Mouse (Mus musculus) G1E (cell line): ENCODE results near the gene Selenoi. TPM values are rescaled to one million over a fixed set of nuclear protein-coding genes. Genes with fewer than 3 reads are reported as not detected.

Source experiments
- ATAC-seq: 2 replicates; pipeline ENCODE4 v1.8.0; 2016; ENCODE audit warnings: mild to moderate bottlenecking; ENCODE audit not compliant: insufficient number of reproducible peaks, poor library complexity, low FRiP score, severe bottlenecking; ENCODE audit errors: extremely low read depth
- DNase-seq: peaks from one replicate; pipeline ENCODE4 v3.0.0; 2012; ENCODE audit warnings: low spot score
- H3K27me3 ChIP-seq: 2 replicates; pipeline ENCODE4 v1.6.1; 2012; ENCODE audit warnings: mild to moderate bottlenecking, low read length, inconsistent platforms; ENCODE audit not compliant: insufficient read depth
- H3K36me3 ChIP-seq: replicated peaks from 2 replicates; pipeline ENCODE3; 2012; ENCODE audit warnings: mild to moderate bottlenecking, inconsistent platforms
- H3K4me1 ChIP-seq: 2 replicates; pipeline ENCODE4 v1.6.1; 2012; ENCODE audit warnings: low read depth, low read length, inconsistent platforms, mixed read lengths; ENCODE audit not compliant: insufficient read depth
- H3K4me3 ChIP-seq: 2 replicates; pipeline ENCODE4 v1.5.1; 2012; ENCODE audit warnings: low read depth, mild to moderate bottlenecking, inconsistent platforms, low read length, moderate library complexity, mixed read lengths
- H3K9me3 ChIP-seq: replicated peaks from 2 replicates; pipeline ENCODE4 v1.6.1; 2012; ENCODE audit warnings: inconsistent platforms
- CTCF ChIP-seq: IDR thresholded peaks from 2 replicates; pipeline ENCODE4 v1.5.1; 2012; ENCODE audit warnings: low read depth, low read length, inconsistent platforms, mixed read lengths
- GATA1 ChIP-seq: IDR thresholded peaks from 2 replicates; pipeline ENCODE4 v1.6.1; 2012; ENCODE audit warnings: borderline replicate concordance, low read length, inconsistent platforms, mixed read lengths
- GATA2 ChIP-seq: IDR thresholded peaks from 2 replicates; pipeline ENCODE4 v1.6.1; 2012; ENCODE audit warnings: low read depth, low read length, inconsistent platforms, borderline replicate concordance
- POLR2AphosphoS5 ChIP-seq: IDR thresholded peaks from 2 replicates; pipeline ENCODE4 v1.6.1; 2012; ENCODE audit warnings: low read depth, low read length, inconsistent platforms; ENCODE audit not compliant: insufficient replicate concordance
- TAL1 ChIP-seq: conservative IDR thresholded peaks from 2 replicates; pipeline ENCODE4 v1.6.1; 2012; ENCODE audit warnings: low read depth, low read length, inconsistent platforms, mixed read lengths
- polyA plus RNA-seq: library from polyadenylated mRNA; stranded (reverse); fragments of >175 nt; gene quantifications from 2 replicates; pipeline ENCODE4 v1.2.3, GENCODE M21; 2012
- total RNA-seq, 2 experiments: library from RNA; stranded (forward) in 1 of 2; stranded (reverse) in 1 of 2; fragments of 200-1000 nt in 1 of 2; fragments of >200 nt in 1 of 2; fragmentation: Nextera tagmentation in 1 of 2; gene quantifications; 2 replicates each; pipeline ENCODE4 v1.2.3; 2014 to 2017

Selenoi gene
- total and polyA plus RNA-seq, 3 experiments: 1.6 to 54.0 (median 41.7) TPM

DNA sequence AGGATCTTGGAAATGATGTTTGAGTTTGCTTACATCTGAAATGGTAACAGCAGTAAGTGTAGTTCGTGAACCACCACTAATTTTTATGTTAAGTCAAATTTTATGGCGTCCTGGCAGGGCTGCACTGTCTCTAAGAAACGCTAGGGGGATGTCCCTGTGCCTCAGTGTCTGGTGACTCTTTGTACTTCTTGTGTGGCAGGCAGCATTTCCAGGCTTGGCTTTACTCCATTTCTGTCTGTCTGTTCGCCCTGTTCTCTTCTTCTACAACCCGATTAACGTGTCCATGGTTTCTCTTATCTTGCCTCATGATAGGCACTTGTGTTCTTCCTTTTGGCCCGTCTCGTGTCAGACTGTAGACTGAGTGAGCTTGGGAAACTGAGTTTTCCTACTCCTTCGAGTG, 11.4 kb downstream of the Selenoi start:
- H3K9me3 ChIP-seq: no peaks in the 10 kb centered on the region
- H3K4me1 ChIP-seq: peaks cover 33% of the 10 kb centered on the region
- H3K27me3 ChIP-seq: no peaks in the 10 kb centered on the region
- TF ChIP-seq GATA2: no peak
- no peak for TF ChIP-seq TAL1
- no peak for TF ChIP-seq POLR2AphosphoS5
- peak; percentile 54 for TF ChIP-seq CTCF
- no peak for TF ChIP-seq GATA1
- no peak for DNase-seq
- H3K4me3 ChIP-seq: no peak overlapping the region
- no peak for ATAC-seq
- peaks cover 57% of the 10 kb centered on the region for H3K36me3 ChIP-seq

DNA sequence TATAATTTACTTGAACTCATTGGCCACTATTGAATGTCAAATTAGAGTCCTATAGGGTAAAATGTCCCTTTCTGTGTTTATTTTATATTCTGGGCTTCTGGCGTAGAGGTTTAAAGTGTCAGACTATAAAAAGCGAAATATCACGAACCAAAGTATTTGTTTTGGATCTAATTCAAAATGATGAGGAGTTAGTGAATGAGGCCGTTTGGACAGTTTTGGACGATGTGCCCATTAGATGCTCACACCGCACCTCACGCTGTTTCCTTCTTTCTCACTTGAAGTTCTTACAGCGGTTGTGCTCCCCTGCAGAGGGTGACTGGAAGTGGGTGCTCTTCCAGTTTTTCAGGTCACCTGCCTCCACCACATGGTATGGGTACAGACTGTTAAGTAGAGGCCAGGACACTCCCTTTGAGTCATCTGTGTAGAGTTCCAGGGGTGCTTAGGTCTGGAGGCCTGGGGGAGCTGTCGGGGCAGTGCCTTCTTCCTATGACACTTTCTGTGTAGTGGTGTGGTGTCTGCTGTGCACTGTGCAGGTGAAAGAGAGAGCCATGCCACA, 13.6 kb downstream of the Selenoi start:
- Histone ChIP-seq H3K4me1 (peaks cover 18% of the 10 kb centered on the region; the same call in 1 of the 2 replicates), H3K9me3 (no peaks in the 10 kb centered on the region), H3K4me3 (no peak overlapping the region), H3K27me3 (no peaks in the 10 kb centered on the region), H3K36me3 (peaks cover 60% of the 10 kb centered on the region)
- TF ChIP-seq CTCF (no peak), TAL1 (no peak), POLR2AphosphoS5 (no peak), GATA2 (no peak), GATA1 (no peak)
- DNase-seq (no peak), ATAC-seq (no peak)

DNA sequence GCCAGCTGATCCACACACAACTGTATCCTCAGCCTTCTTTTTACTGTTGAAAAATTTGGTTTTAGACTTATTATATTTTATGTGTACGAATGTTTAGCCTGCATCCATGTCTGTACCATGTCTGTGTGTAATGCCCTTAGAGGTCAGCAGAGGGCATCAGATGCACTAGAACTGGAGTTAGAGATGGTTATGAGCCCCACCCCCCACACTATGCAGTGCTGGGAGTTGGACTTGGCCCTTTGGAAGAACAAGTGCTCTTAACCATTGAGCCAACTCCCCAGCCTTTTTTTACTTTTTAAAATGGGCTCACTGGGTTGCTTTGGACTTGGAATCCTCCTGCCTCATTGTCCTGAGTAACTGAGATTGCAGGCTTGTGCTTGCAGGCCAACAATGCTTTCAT, 15.3 kb downstream of the Selenoi start:
- Histone ChIP-seq H3K27me3 (no peaks in the 10 kb centered on the region), H3K9me3 (peaks cover 3% of the 10 kb centered on the region), H3K4me3 (no peak overlapping the region), H3K36me3 (peaks cover 63% of the 10 kb centered on the region), H3K4me1 (peaks cover 18% of the 10 kb centered on the region; the same call in 1 of the 2 replicates)
- no peak for ATAC-seq
- no peak for TF ChIP-seq GATA1
- TF ChIP-seq GATA2: no peak
- peak; percentile 27; the same call in 1 of the 2 replicates for TF ChIP-seq CTCF
- TF ChIP-seq TAL1: no peak
- no peak for DNase-seq

DNA sequence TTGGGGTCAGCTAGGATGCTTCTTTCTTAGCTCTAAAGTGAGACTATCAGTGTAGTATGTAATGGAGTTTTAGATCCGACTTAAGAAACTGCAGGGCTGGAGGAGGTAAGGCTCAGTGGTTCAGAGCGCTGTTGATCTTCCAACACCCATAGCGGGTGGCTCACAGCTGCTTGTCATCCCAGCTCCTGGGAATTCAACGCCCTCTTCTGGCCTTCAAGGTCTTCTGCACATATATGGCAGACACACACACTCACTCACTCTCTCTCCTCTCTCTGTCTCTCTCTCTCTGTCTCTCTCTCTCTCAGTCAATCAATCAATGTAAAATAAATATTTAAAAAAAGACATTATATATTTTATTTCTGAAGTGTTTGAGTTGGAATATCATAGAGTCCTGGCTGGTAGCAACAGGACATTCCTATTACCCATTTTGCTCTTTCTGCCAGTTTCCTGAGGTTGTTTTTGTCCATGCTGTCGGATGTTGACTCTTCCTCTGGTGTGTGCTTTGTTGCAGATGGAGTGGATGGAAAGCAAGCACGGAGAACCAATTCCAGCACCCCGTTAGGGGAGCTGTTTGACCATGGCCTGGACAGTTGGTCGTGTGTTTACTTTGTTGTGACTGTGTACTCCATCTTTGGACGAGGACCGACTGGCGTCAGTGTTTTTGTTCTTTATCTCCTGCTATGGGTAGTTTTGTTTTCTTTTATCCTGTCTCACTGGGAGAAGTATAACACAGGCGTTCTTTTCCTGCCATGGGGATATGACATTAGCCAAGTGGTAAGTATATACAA, 23.4 kb downstream of the Selenoi start:
- peaks cover 5% of the 10 kb centered on the region; the same call in 1 of the 2 replicates for H3K4me1 ChIP-seq
- H3K4me3 ChIP-seq: no peak overlapping the region
- H3K36me3 ChIP-seq: peaks cover 85% of the 10 kb centered on the region
- H3K9me3 ChIP-seq: peaks cover 3% of the 10 kb centered on the region
- H3K27me3 ChIP-seq: no peaks in the 10 kb centered on the region
- TF ChIP-seq GATA1: no peak
- TF ChIP-seq TAL1: no peak
- no peak for TF ChIP-seq CTCF
- no peak for TF ChIP-seq GATA2
- TF ChIP-seq POLR2AphosphoS5: no peak
- no peak for DNase-seq
- no peak for ATAC-seq

DNA sequence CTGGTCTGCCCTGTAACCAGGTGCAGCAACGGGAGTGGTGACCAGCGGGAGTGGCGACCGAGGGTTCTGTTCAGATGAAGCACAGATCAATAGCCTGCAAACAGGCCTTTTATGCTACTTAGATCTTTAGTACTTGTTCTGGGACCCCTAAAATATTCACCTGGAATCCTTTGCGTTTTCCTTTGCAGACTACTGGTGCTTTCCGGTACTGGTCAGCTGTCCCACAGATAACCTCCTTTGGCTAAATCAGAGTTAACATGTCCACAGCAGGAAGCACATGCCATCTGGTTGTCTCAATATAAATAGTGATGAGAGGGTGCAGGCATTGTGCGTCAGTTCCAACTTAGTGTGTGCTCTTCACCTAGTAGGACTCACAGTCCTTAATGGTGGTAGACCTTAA, 26.4 kb downstream of the Selenoi start:
- H3K27me3 ChIP-seq: no peaks in the 10 kb centered on the region
- no peak for DNase-seq
- no peak overlapping the region for H3K4me3 ChIP-seq
- peaks cover 88% of the 10 kb centered on the region for H3K36me3 ChIP-seq
- TF ChIP-seq GATA2 (no peak), TAL1 (no peak), POLR2AphosphoS5 (no peak), CTCF (no peak), GATA1 (no peak)
- H3K4me1 ChIP-seq: no peaks in the 10 kb centered on the region
- no peaks in the 10 kb centered on the region for H3K9me3 ChIP-seq
- ATAC-seq: no peak

DNA sequence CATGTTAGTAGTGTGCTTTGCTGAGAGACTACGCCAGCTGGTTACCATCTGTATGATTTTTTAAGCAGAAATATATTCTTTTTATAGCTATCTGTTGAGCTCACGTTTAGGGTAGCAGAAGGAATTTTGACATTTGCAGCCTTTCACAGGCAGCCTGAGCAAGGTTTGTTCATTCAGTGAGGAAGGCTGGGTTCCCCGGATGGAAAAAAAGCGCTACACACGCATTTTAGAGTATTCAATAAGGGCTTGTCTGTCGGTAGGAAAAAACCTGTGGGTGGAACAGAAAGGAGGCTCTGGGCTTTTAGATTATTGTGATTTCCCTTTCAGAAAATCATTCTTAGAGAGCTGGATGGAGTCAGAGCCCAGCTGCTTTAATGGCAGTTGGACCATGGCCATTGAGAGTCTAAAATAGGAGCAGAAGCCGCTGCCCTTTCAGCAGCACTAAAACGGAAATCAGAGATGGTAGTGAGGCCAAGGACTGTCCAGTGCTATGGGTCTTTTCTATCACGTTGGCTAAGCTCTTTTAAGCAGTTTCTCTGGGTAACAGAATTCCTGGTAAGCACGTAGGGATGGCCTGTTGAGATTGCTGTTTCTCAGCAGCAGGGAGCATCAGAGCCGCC, 38.3 kb downstream of the Selenoi start:
- no peak overlapping the region for H3K4me3 ChIP-seq
- ATAC-seq (no peak), DNase-seq (no peak)
- H3K36me3 ChIP-seq: peaks cover 65% of the 10 kb centered on the region
- H3K9me3 ChIP-seq: no peaks in the 10 kb centered on the region
- H3K4me1 ChIP-seq: no peaks in the 10 kb centered on the region
- no peaks in the 10 kb centered on the region for H3K27me3 ChIP-seq
- TF ChIP-seq POLR2AphosphoS5 (no peak), CTCF (no peak)
